Mouse (Mus musculus) liver (tissue): ENCODE results near the gene Plxdc2.
"Not testable (repeated sequence)": the region's sequence is repeated elsewhere in the genome, so short reads cannot be mapped to it uniquely, and the experiment has no call there.

ENCODE experiments used
- DNase-seq: peaks from one replicate; pipeline ENCODE4 v3.0.0-alpha.2; 2020; ENCODE audit warnings: mixed read lengths

Plxdc2 gene

GRCm38 (mm10) chr2:16759766-16760165 is 403.7 kb downstream of the Plxdc2 start:
- no peak for DNase-seq

DNA sequence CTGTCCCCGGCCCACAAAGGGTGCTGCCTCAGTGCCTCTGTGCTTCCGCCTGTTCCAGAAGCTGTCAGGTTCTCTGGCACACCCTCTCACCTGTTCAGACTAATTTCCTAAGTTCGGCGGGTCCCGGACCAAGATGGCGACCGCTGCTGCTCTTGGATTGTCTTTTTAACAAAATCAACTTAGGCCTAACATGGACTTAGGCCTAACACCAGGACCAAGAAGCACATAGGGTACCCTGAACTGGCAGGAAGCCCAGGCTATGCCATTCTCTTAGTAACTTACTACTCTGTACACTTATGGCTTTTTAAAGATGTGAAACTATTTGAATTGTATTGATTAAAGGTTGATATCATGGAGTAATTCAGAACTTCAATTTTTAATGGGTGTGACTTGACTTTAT is 413.0 kb downstream of the Plxdc2 start:
- not testable (repeated sequence) for DNase-seq

GRCm38 (mm10) chr2:16773398-16774113 is 417.5 kb downstream of the Plxdc2 start:
- no peak for DNase-seq

DNA sequence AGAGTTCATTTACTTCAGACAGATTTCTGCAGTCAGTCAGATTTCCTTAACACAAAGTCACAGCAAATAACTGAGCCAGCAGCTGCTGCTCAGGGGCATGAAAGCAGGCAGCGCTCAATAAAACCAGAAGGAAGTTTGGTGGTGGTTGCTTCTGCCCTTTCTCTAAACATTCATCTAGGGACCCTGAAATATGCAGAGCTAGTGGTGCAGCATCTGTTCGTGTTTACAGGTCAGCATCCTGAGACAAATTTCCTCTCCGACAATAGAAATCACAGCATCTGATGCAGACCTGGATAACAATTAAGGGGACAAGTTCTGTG is 418.0 kb downstream of the Plxdc2 start:
- DNase-seq: no peak

DNA sequence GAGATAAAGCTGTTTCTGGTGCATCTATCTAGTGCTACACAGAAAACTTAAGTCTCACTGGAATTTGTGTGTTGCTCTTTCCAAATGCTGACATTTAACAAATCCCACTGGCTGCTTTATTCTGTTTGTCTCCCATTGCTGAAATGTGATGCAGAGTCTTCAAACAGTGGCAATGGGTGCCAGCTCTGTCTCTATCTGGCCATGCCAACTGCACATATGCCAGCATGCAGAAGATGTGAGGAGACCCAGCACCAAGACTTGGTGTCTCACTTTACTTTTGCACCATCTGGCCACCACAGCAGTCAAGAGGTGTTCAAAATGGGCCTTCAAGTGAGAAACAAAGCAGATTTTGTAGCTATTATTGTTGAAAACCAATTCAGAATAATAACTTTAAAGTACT is 439.2 kb downstream of the Plxdc2 start:
- no peak for DNase-seq
